Mouse (Mus musculus) liver, postnatal 0 days (tissue): ENCODE data around the gene Socs3. TPM values are rescaled to one million over a fixed set of nuclear protein-coding genes. Genes with fewer than 3 reads are reported as not detected.
A peak's percentile ranks its signal among the peaks of the same experiment; 100 is the strongest.

Source experiments
- ATAC-seq: fragments of 200-750 bp; cut with Nextera tagmentation; 2 replicates; pipeline ENCODE4 v1.8.0; 2017; ENCODE audit warnings: mild to moderate bottlenecking, moderate library complexity
- DNase-seq: peaks from one replicate; pipeline ENCODE4 v3.0.0-alpha.2; 2016
- H3K27ac ChIP-seq: fragments of 300-500 bp; sonication (generic); 2 replicates; pipeline ENCODE4 v1.5.1; 2014; ENCODE audit warnings: antibody characterized with exemption, moderate library complexity, mild to moderate bottlenecking, low read depth
- H3K27me3 ChIP-seq: fragments of 300-500 bp; sonication (generic); 2 replicates; pipeline ENCODE4 v1.6.1; 2014; ENCODE audit warnings: low read length, control low read depth, mixed read lengths; ENCODE audit not compliant: insufficient read depth
- H3K36me3 ChIP-seq: fragments of 300-500 bp; sonication (generic); replicated peaks from 2 replicates; pipeline ENCODE4 v1.6.1; 2014; ENCODE audit warnings: mild to moderate bottlenecking, control low read depth, low read length, moderate library complexity, mixed read lengths; ENCODE audit not compliant: insufficient read depth
- H3K4me1 ChIP-seq: fragments of 300-500 bp; sonication (generic); 2 replicates; pipeline ENCODE4 v1.6.1; 2014; ENCODE audit warnings: antibody characterized with exemption, mild to moderate bottlenecking, control low read depth; ENCODE audit not compliant: insufficient read depth
- H3K4me2 ChIP-seq: fragments of 300-500 bp; sonication (generic); 2 replicates; pipeline ENCODE4 v1.6.1; 2014; ENCODE audit warnings: low read depth, mild to moderate bottlenecking, low read length, moderate library complexity, mixed read lengths
- H3K4me3 ChIP-seq: fragments of 300-500 bp; sonication (generic); 2 replicates; pipeline ENCODE4 v1.5.1; 2014; ENCODE audit warnings: low read depth, low read length
- H3K9ac ChIP-seq: fragments of 300-500 bp; sonication (generic); replicated peaks from 2 replicates; pipeline ENCODE4 v1.6.1; 2014; ENCODE audit warnings: mild to moderate bottlenecking, moderate library complexity
- H3K9me3 ChIP-seq: fragments of 300-500 bp; sonication (generic); 2 replicates; pipeline ENCODE4 v1.6.1; 2016; ENCODE audit warnings: mild to moderate bottlenecking, control low read depth, low read length, mixed read lengths
- CTCF ChIP-seq: sonication (generic); IDR thresholded peaks from 2 replicates; pipeline ENCODE4 v1.5.1; 2016; ENCODE audit warnings: antibody characterized with exemption, low read depth
- EP300 ChIP-seq: IDR thresholded peaks from 2 replicates; pipeline ENCODE4 v1.6.1; 2016; ENCODE audit warnings: antibody characterized with exemption, low read depth, mild to moderate bottlenecking
- WGBS: fragments of 180-500 bp; shearing (Covaris S2); extraction: QIAGEN DNeasy Blood & Tissue Kit; methylation state at CpG from one replicate; pipeline ENCODE4 v1.1.7; 2014; ENCODE audit not compliant: insufficient replicate concordance; 5-methylcytosine and 5-hydroxymethylcytosine counted together
- polyA plus RNA-seq: library from polyadenylated mRNA; unstranded; fragments of >200 nt; fragmentation: Nextera tagmentation; extraction: Ambion mirVana; gene quantifications from 2 replicates; pipeline ENCODE4 v1.2.1, GENCODE M21; 2015

Gene Socs3
- polyA plus RNA-seq, 1 experiment from 2014 or later: 5.8 TPM

- Histone ChIP-seq H3K27ac (no peak overlapping the region), H3K27me3 (peaks cover 28% of the 10 kb centered on the region), H3K4me1 (peaks cover 66% of the 10 kb centered on the region), H3K4me2 (peak overlapping the region; percentile 88), H3K36me3 (peaks cover 11% of the 10 kb centered on the region), H3K9me3 (no peaks in the 10 kb centered on the region), H3K9ac (peak overlapping the region; percentile 86), H3K4me3 (peak overlapping the region; percentile 80)
- no peak for DNase-seq
- TF ChIP-seq CTCF: no peak
- TF ChIP-seq EP300: no peak
- 65% methylated on average over 7 of the region's 7 CpGs for WGBS
- no peak for ATAC-seq
Observed at GRCm38 (mm10) chr11:117966506-117967100, 3.2 kb downstream of the Socs3 start.

- Histone ChIP-seq H3K4me3 (no peak overlapping the region), H3K27ac (peak overlapping the region; percentile 3; the same call in 1 of the 2 replicates)
- TF ChIP-seq EP300 (no peak), CTCF (no peak)
Observed at GRCm38 (mm10) chr11:117965561-117965981, 4.3 kb downstream of the Socs3 start.

GRCm38 (mm10) chr11:117965052-117965451 lies 4.8 kb downstream of the Socs3 start:
- peak overlapping the region; percentile 18; the same call in 1 of the 2 replicates for H3K4me2 ChIP-seq
- no peaks in the 10 kb centered on the region for H3K9me3 ChIP-seq
- DNase-seq: no peak
- H3K36me3 ChIP-seq: peaks cover 11% of the 10 kb centered on the region
- H3K4me1 ChIP-seq: peaks cover 71% of the 10 kb centered on the region
- WGBS: 34% methylated on average over 7 of the region's 7 CpGs
- peak overlapping the region; percentile 96; the same call in 1 of the 2 replicates for H3K27ac ChIP-seq
- TF ChIP-seq EP300 (0 out of 2 replicates have a peak, but pooled peaks have one; percentile 35), CTCF (no peak)
- peaks cover 25% of the 10 kb centered on the region for H3K27me3 ChIP-seq
- no peak overlapping the region for H3K4me3 ChIP-seq
- H3K9ac ChIP-seq: no peak overlapping the region
- no peak for ATAC-seq

More at GRCm38 (mm10) chr11:117965561-117965981, 4.3 kb downstream of the Socs3 start:
- WGBS: 25% methylated on average over 9 of the region's 9 CpGs
- ATAC-seq (no peak), DNase-seq (peak; percentile 50)
- Histone ChIP-seq H3K4me1 (peaks cover 73% of the 10 kb centered on the region), H3K4me2 (peak overlapping the region; percentile 88), H3K36me3 (peaks cover 11% of the 10 kb centered on the region), H3K9ac (no peak overlapping the region), H3K9me3 (no peaks in the 10 kb centered on the region), H3K27me3 (peaks cover 25% of the 10 kb centered on the region)

GRCm38 (mm10) chr11:117964294-117964693 lies 5.6 kb downstream of the Socs3 start:
- WGBS: 42% methylated on average over 1 of the region's 1 CpGs
- H3K36me3 ChIP-seq: peaks cover 11% of the 10 kb centered on the region
- H3K27me3 ChIP-seq: peaks cover 25% of the 10 kb centered on the region
- peak overlapping the region; percentile 96 for H3K27ac ChIP-seq
- ATAC-seq (no peak), DNase-seq (no peak)
- H3K9me3 ChIP-seq: no peaks in the 10 kb centered on the region
- H3K9ac ChIP-seq: peak overlapping the region; percentile 36; the same call in 1 of the 2 replicates
- peaks cover 69% of the 10 kb centered on the region for H3K4me1 ChIP-seq
- peak overlapping the region; percentile 73 for H3K4me2 ChIP-seq
- TF ChIP-seq EP300: no peak
- peak; percentile 19; the same call in 1 of the 2 replicates for TF ChIP-seq CTCF
- H3K4me3 ChIP-seq: no peak overlapping the region

- ATAC-seq (no peak), DNase-seq (no peak)
- H3K9ac ChIP-seq: peak overlapping the region; percentile 36
- no peak for TF ChIP-seq CTCF
- TF ChIP-seq EP300: no peak
- peak overlapping the region; percentile 73 for H3K4me2 ChIP-seq
- WGBS: 4% methylated on average over 9 of the region's 9 CpGs
- peak overlapping the region; percentile 96 for H3K27ac ChIP-seq
- H3K9me3 ChIP-seq: no peaks in the 10 kb centered on the region
- peak overlapping the region; percentile 39 for H3K4me3 ChIP-seq
- peaks cover 25% of the 10 kb centered on the region for H3K27me3 ChIP-seq
- peaks cover 11% of the 10 kb centered on the region for H3K36me3 ChIP-seq
- H3K4me1 ChIP-seq: peaks cover 74% of the 10 kb centered on the region
Observed at GRCm38 (mm10) chr11:117963872-117964271, 6.0 kb downstream of the Socs3 start.

- peaks cover 79% of the 10 kb centered on the region for H3K4me1 ChIP-seq
Observed at GRCm38 (mm10) chr11:117963091-117963793, 6.6 kb downstream of the Socs3 start.

More at GRCm38 (mm10) chr11:117963091-117963793, 6.6 kb downstream of the Socs3 start:
- H3K9ac ChIP-seq: peak overlapping the region; percentile 36
- H3K27me3 ChIP-seq: peaks cover 23% of the 10 kb centered on the region
- peak overlapping the region; percentile 39 for H3K4me3 ChIP-seq
- DNase-seq: peak; percentile 97
- 1% methylated on average over 40 of the region's 40 CpGs for WGBS
- peak overlapping the region; percentile 73 for H3K4me2 ChIP-seq
- ATAC-seq: peak; percentile 84
- no peaks in the 10 kb centered on the region for H3K9me3 ChIP-seq
- peaks cover 11% of the 10 kb centered on the region for H3K36me3 ChIP-seq
- TF ChIP-seq CTCF (no peak), EP300 (peak; percentile 72)
- H3K27ac ChIP-seq: peak overlapping the region; percentile 96
